Mouse (Mus musculus): Measurements from ENCODE around the gene Vmn2r83. TPM values are rescaled to one million over a fixed set of nuclear protein-coding genes. Genes with fewer than 3 reads are reported as not detected.

Vmn2r83 gene
- polyA plus RNA-seq (2015; fragmentation: Nextera tagmentation; extraction: Ambion mirVana), result not detected in 2 replicates

GRCm38 (mm10) chr10:79468431-79468830, at the start of gene Vmn2r83:
TSS of gene Vmn2r83 (plus strand) at chr10:79468731.

GRCm38 (mm10) chr10:79533126-79533911, 64.8 kb downstream of the Vmn2r83 start, which contains the start of gene Plpp2:
TSS of gene Plpp2 (minus strand) at chr10:79533796.

Small RNAs within 50 kb of the gene (microRNA-seq; reads per million reads assigned to microRNA genes)
- not detected for gene Mir6909 (ENCODE audit: borderline replicate concordance, insufficient number of aligned reads)

Other genes with a start within 250 kb of the Vmn2r83 start
- not detected in 2 replicates for gene Vmn2r81, start 221.0 kb upstream of the Vmn2r83 start, polyA plus RNA-seq (2015; fragmentation: Nextera tagmentation; extraction: Ambion mirVana)
- not detected in 2 replicates for gene Vmn2r82, start 112.2 kb upstream of the Vmn2r83 start, polyA plus RNA-seq (2015; fragmentation: Nextera tagmentation; extraction: Ambion mirVana)
- 21.7 and 28.3 TPM in 2 replicates for gene Plpp2, start 65.1 kb downstream of the Vmn2r83 start, polyA plus RNA-seq (2015; fragmentation: Nextera tagmentation; extraction: Ambion mirVana)
- 19.1 and 25.1 TPM in 2 replicates for gene Mier2, start 86.5 kb downstream of the Vmn2r83 start, polyA plus RNA-seq (2015; fragmentation: Nextera tagmentation; extraction: Ambion mirVana)
- not detected in 2 replicates for gene Theg, start 118.6 kb downstream of the Vmn2r83 start, polyA plus RNA-seq (2015; fragmentation: Nextera tagmentation; extraction: Ambion mirVana)
- gene C2cd4c, start 145.3 kb downstream of the Vmn2r83 start, polyA plus RNA-seq (2015; fragmentation: Nextera tagmentation; extraction: Ambion mirVana), result not detected in 2 replicates
- 8.9 and 20.6 TPM in 2 replicates for gene Shc2, start 169.2 kb downstream of the Vmn2r83 start, polyA plus RNA-seq (2015; fragmentation: Nextera tagmentation; extraction: Ambion mirVana)
- 0.11 and 0.88 TPM in 2 replicates for gene Odf3l2, start 177.0 kb downstream of the Vmn2r83 start, polyA plus RNA-seq (2015; fragmentation: Nextera tagmentation; extraction: Ambion mirVana)
- gene Madcam1, start 195.8 kb downstream of the Vmn2r83 start, polyA plus RNA-seq (2015; fragmentation: Nextera tagmentation; extraction: Ambion mirVana), result 0.43 and 0.80 TPM in 2 replicates
- 81.4 and 84.4 TPM in 2 replicates for gene Tpgs1, start 200.6 kb downstream of the Vmn2r83 start, polyA plus RNA-seq (2015; fragmentation: Nextera tagmentation; extraction: Ambion mirVana)
- gene Cdc34, start 213.5 kb downstream of the Vmn2r83 start, polyA plus RNA-seq (2015; fragmentation: Nextera tagmentation; extraction: Ambion mirVana), result 66.5 and 73.9 TPM in 2 replicates
- gene Gzmm, start 220.3 kb downstream of the Vmn2r83 start, polyA plus RNA-seq (2015; fragmentation: Nextera tagmentation; extraction: Ambion mirVana), result 0.61 and 0.69 TPM in 2 replicates
- gene Bsg, start 235.8 kb downstream of the Vmn2r83 start, polyA plus RNA-seq (2015; fragmentation: Nextera tagmentation; extraction: Ambion mirVana), result 813 and 928 TPM in 2 replicates
- 1.6 TPM in 2 replicates for gene Hcn2, start 247.9 kb downstream of the Vmn2r83 start, polyA plus RNA-seq (2015; fragmentation: Nextera tagmentation; extraction: Ambion mirVana)

Data from adrenal gland, postnatal 0 days (tissue).